Mouse (Mus musculus) kidney, adult 2 months (tissue): Measurements from ENCODE around the gene Rapgef4.

Source experiments
- CTCF ChIP-seq: fragments of 200-500 bp; conservative IDR thresholded peaks from 2 replicates; pipeline ENCODE4 v1.5.1; 2011; ENCODE audit warnings: low read depth, mild to moderate bottlenecking, control low read depth, low read length, moderate library complexity, mixed read lengths; ENCODE audit not compliant: insufficient read depth, insufficient read length
- POLR2A ChIP-seq: fragments of 200-500 bp; IDR thresholded peaks from one replicate; pipeline ENCODE4 v1.6.1; 2011; ENCODE audit warnings: low read depth, low read length, control low read depth

GRCm38 (mm10) chr2:72301194-72301916 is 320.3 kb downstream of the Rapgef4 start:
- TF ChIP-seq POLR2A (no peak), CTCF (no peak)
